In the genomic region with DNA sequence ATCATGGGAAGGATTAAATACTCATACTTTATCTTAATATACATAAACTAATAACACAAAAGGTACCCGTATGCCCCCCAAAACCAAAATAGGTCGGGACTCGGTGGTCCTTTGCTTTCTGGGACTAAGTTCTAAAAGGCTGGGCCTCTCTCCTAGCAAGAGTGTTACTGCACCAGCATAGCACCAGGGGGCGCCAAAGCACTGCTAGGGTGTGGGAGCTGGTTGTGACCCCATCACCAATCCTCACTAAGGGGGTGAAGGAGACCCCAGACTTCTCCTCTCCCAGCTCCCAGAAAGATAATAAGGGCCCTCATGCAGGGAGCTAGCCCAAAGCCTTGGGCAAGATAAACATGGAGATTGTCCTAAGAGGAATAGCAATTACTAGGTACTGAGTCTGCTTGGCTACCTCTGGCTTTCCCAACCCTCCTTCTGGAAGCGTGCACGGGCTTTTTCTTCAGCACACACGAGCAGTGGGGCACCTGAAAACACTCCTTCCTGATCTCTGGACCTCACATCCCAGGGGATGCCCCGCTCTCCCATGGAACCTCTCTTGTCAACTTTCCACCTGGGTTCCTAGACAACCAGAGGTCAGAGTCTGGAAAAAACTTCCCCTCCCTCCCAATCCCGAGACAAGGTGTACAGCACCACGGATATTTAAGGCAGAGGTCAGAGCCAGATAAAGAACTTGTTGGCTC, we compare ENCODE assay signal across 8 mouse cellular contexts. TPM values are rescaled to one million over a fixed set of nuclear protein-coding genes. Genes with fewer than 3 reads are reported as not detected.
DNase-seq lines count a peak whose midpoint lies in the region; ATAC-seq lines count a peak whose summit lies in the region.

No protein-coding gene starts in this region.

- peak; percentile 75 to 90 for DNase-seq in adrenal gland, adult (ENCODE audit: inconsistent age in 2 of 2, low spot score in 1 of 2)
- no peak for DNase-seq in adrenal gland, adult 8-10 months
- DNase-seq in ovary, postnatal 36 days (ENCODE audit: low spot score): peak; percentile 75
- no peak for DNase-seq in ovary, adult 18-20 months (ENCODE audit: low spot score)
- peak; percentile 71 to 81 for DNase-seq in cerebellum, postnatal 4 days (ENCODE audit: low spot score in 2 of 2)
- DNase-seq in lung, postnatal 14 days: peak; percentile 88

- H3K27ac ChIP-seq in intestine, embryonic 16.5 days (ENCODE audit: low read length): peak overlapping the region; percentile 88
- peak overlapping the region; percentile 84; the same call in 1 of the 2 replicates for H3K27ac ChIP-seq in stomach, embryonic 15.5 days

- H3K9ac ChIP-seq in intestine, embryonic 16.5 days (ENCODE audit: low read depth, low read length): 0 out of 2 replicates have a peak overlapping the region, but pooled peaks have one; percentile 19
- no peak overlapping the region for H3K9ac ChIP-seq in stomach, embryonic 15.5 days

- no peak overlapping the region for H3K4me3 ChIP-seq in intestine, embryonic 16.5 days (ENCODE audit: low read length)
- no peak overlapping the region for H3K4me3 ChIP-seq in stomach, embryonic 15.5 days (replicated peaks)

- no peaks in the 10 kb centered on the region for H3K27me3 ChIP-seq in intestine, embryonic 16.5 days (replicated peaks; ENCODE audit: control insufficient read depth, insufficient read depth, low read length)
- no peaks in the 10 kb centered on the region for H3K27me3 ChIP-seq in stomach, embryonic 15.5 days (replicated peaks)

- peak overlapping the region; percentile 34; the same call in 1 of the 2 replicates for H3K4me2 ChIP-seq in intestine, embryonic 16.5 days (ENCODE audit: low read depth, low read length)
- H3K4me2 ChIP-seq in stomach, embryonic 15.5 days: peak overlapping the region; percentile 23

- H3K36me3 ChIP-seq in intestine, embryonic 16.5 days (ENCODE audit: control insufficient read depth, insufficient read depth, low read length): no peaks in the 10 kb centered on the region
- H3K36me3 ChIP-seq in stomach, embryonic 15.5 days: no peaks in the 10 kb centered on the region

- no peaks in the 10 kb centered on the region for H3K9me3 ChIP-seq in intestine, embryonic 16.5 days (ENCODE audit: control insufficient read depth, low read length)
- H3K9me3 ChIP-seq in stomach, embryonic 15.5 days: no peaks in the 10 kb centered on the region

- peaks cover 36% of the 10 kb centered on the region for H3K4me1 ChIP-seq in intestine, embryonic 16.5 days (ENCODE audit: control insufficient read depth, insufficient read depth, low read length)
- peaks cover 53% of the 10 kb centered on the region for H3K4me1 ChIP-seq in stomach, embryonic 15.5 days

- ATAC-seq in intestine, embryonic 16.5 days: no peak
- no peak for ATAC-seq in stomach, embryonic 15.5 days (ENCODE audit: insufficient read depth, low FRiP score, low read depth)

- WGBS in intestine, embryonic 16.5 days: 24% methylated on average over 10 of the region's 10 CpGs
- 33% methylated on average over 10 of the region's 10 CpGs for WGBS in stomach, embryonic 15.5 days

RNA-seq across cellular contexts. Expression of a gene that starts 2.1 kb away (rescaled TPM):
- total RNA-seq in adrenal gland, adult 8-10 months (2022): 10 to 100 TPM; 21.0 to 25.6 (median 22.2) TPM
- 380 and 424 TPM in 2 replicates for polyA plus RNA-seq in intestine, embryonic 16.5 days (2015; fragmentation: Nextera tagmentation; extraction: Ambion mirVana)
- 142 and 144 TPM in 2 replicates for polyA plus RNA-seq in stomach, embryonic 15.5 days (2015; fragmentation: Nextera tagmentation; extraction: Ambion mirVana)

RNA-seq across cellular contexts. Expression of a gene that starts 26.3 kb away (rescaled TPM):
- 10 to 100 TPM; 24.8 to 34.0 (median 27.3) TPM for total RNA-seq in adrenal gland, adult 8-10 months (2022)
- 11.6 and 13.2 TPM in 2 replicates for polyA plus RNA-seq in intestine, embryonic 16.5 days (2015; fragmentation: Nextera tagmentation; extraction: Ambion mirVana)
- polyA plus RNA-seq in stomach, embryonic 15.5 days (2015; fragmentation: Nextera tagmentation; extraction: Ambion mirVana): 9.3 and 11.5 TPM in 2 replicates

RNA-seq across cellular contexts. Expression of a gene that starts 26.6 kb away (rescaled TPM):
- total RNA-seq in adrenal gland, adult 8-10 months (2022): 10 to 100 TPM; 29.0 to 32.1 (median 30.3) TPM
- 24.9 and 26.5 TPM in 2 replicates for polyA plus RNA-seq in intestine, embryonic 16.5 days (2015; fragmentation: Nextera tagmentation; extraction: Ambion mirVana)
- 23.2 and 24.0 TPM in 2 replicates for polyA plus RNA-seq in stomach, embryonic 15.5 days (2015; fragmentation: Nextera tagmentation; extraction: Ambion mirVana)

RNA-seq across cellular contexts. Expression of a gene that starts 27.2 kb away (rescaled TPM):
- 1 to 10 TPM in 3 of 4 experiments, under 1 TPM in 1; 0.95 to 1.9 (median 1.4) TPM for total RNA-seq in adrenal gland, adult 8-10 months (2022)
- polyA plus RNA-seq in intestine, embryonic 16.5 days (2015; fragmentation: Nextera tagmentation; extraction: Ambion mirVana): 1.2 and 1.6 TPM in 2 replicates
- 2.1 and 2.6 TPM in 2 replicates for polyA plus RNA-seq in stomach, embryonic 15.5 days (2015; fragmentation: Nextera tagmentation; extraction: Ambion mirVana)

Comparison
In these comparisons a context has a peak if more than half of its experiments do, and no peak if none do; other contexts are left out.
1. DNase-seq: peak in adrenal gland, adult (2 of 2), ovary, postnatal 36 days (single experiment), cerebellum, postnatal 4 days (2 of 2) and lung, postnatal 14 days (single experiment); none in adrenal gland, adult 8-10 months (single experiment) and ovary, adult 18-20 months (single experiment).